Mouse (Mus musculus) stomach, postnatal 0 days (tissue): ENCODE measurements around the gene Tecta. TPM values are rescaled to one million over a fixed set of nuclear protein-coding genes. Genes with fewer than 3 reads are reported as not detected.

Source experiments
- ATAC-seq: fragments of 200-750 bp; cut with Nextera tagmentation; 2 replicates; pipeline ENCODE4 v1.8.0; 2017; ENCODE audit not compliant: low FRiP score, low TSS enrichment
- DNase-seq: peaks from one replicate; pipeline ENCODE4 v3.0.0-alpha.2; 2016; ENCODE audit warnings: low spot score
- H3K27ac ChIP-seq: fragments of 300-500 bp; sonication (generic); replicated peaks from 2 replicates; pipeline ENCODE4 v1.5.1; 2014; ENCODE audit warnings: mild to moderate bottlenecking, control low read depth
- H3K27me3 ChIP-seq: fragments of 300-500 bp; sonication (generic); 2 replicates; pipeline ENCODE4 v1.6.1; 2014; ENCODE audit warnings: low read length; ENCODE audit not compliant: control insufficient read depth, insufficient read depth
- H3K36me3 ChIP-seq: fragments of 300-500 bp; sonication (generic); 2 replicates; pipeline ENCODE4 v1.6.1; 2014; ENCODE audit warnings: low read length, mixed read lengths; ENCODE audit not compliant: control insufficient read depth, insufficient read depth
- H3K4me1 ChIP-seq: fragments of 300-500 bp; sonication (generic); replicated peaks from 2 replicates; pipeline ENCODE4 v1.6.1; 2014; ENCODE audit warnings: antibody characterized with exemption; ENCODE audit not compliant: control insufficient read depth, insufficient read depth
- H3K4me2 ChIP-seq: fragments of 300-500 bp; sonication (generic); replicated peaks from 2 replicates; pipeline ENCODE4 v1.6.1; 2014; ENCODE audit warnings: low read depth, mild to moderate bottlenecking, control low read depth, moderate library complexity
- H3K4me3 ChIP-seq: fragments of 300-500 bp; sonication (generic); 2 replicates; pipeline ENCODE4 v1.5.1; 2014; ENCODE audit warnings: low read depth, low read length, control low read depth
- H3K9ac ChIP-seq: fragments of 300-500 bp; sonication (generic); 2 replicates; pipeline ENCODE4 v1.6.1; 2014; ENCODE audit warnings: mild to moderate bottlenecking, low read length, control low read depth, mixed read lengths
- H3K9me3 ChIP-seq: fragments of 300-500 bp; sonication (generic); 2 replicates; pipeline ENCODE4 v1.6.1; 2016; ENCODE audit warnings: low read length; ENCODE audit not compliant: control insufficient read depth
- CTCF ChIP-seq: IDR thresholded peaks from 2 replicates; pipeline ENCODE4 v1.5.1; 2016; ENCODE audit warnings: antibody characterized with exemption, low read depth, mild to moderate bottlenecking, moderate library complexity
- EP300 ChIP-seq: optimal IDR thresholded peaks from 2 replicates; pipeline ENCODE3; 2016; ENCODE audit warnings: antibody characterized with exemption
- WGBS: fragments of 180-500 bp; shearing (Covaris S2); extraction: QIAGEN DNeasy Blood & Tissue Kit; methylation state at CpG from one replicate; pipeline ENCODE4 v1.1.7; 2014; 5-methylcytosine and 5-hydroxymethylcytosine counted together
- polyA plus RNA-seq: library from polyadenylated mRNA; unstranded; fragments of >200 nt; fragmentation: Nextera tagmentation; extraction: Ambion mirVana; gene quantifications from 2 replicates; pipeline ENCODE4 v1.2.1, GENCODE M21; 2015

Tecta gene
- polyA plus RNA-seq, 1 experiment from 2014 or later = 0.05 TPM

DNA sequence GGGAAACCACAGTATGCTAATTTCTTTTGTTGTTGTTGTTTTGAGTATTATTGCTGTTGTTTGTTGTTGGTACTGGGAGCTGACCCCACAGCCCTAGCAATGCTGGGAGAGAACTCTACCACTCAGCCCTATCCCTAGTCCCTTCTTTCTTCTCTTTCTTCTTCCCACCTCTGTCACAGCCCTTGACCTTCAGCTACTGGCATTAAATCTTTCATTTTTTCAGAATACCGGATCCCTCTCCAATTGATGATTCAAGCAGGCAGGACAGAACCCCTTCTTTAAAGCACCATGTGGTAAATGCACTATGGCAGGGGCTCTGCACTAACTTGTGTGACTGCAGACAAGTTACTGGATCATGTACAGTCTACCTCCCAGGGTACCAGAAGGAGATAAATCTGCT is 63.2 kb downstream of the Tecta start:
- ATAC-seq (no peak), DNase-seq (no peak)
- no peaks in the 10 kb centered on the region for H3K4me1 ChIP-seq
- no peak overlapping the region for H3K9ac ChIP-seq
- no peaks in the 10 kb centered on the region for H3K27me3 ChIP-seq
- TF ChIP-seq CTCF (no peak), EP300 (no peak)
- WGBS = 84% methylated on average over 1 of the region's 1 CpGs
- no peaks in the 10 kb centered on the region for H3K9me3 ChIP-seq
- H3K36me3 ChIP-seq = no peaks in the 10 kb centered on the region
- H3K27ac ChIP-seq = no peak overlapping the region
- no peak overlapping the region for H3K4me3 ChIP-seq
- no peak overlapping the region for H3K4me2 ChIP-seq

DNA sequence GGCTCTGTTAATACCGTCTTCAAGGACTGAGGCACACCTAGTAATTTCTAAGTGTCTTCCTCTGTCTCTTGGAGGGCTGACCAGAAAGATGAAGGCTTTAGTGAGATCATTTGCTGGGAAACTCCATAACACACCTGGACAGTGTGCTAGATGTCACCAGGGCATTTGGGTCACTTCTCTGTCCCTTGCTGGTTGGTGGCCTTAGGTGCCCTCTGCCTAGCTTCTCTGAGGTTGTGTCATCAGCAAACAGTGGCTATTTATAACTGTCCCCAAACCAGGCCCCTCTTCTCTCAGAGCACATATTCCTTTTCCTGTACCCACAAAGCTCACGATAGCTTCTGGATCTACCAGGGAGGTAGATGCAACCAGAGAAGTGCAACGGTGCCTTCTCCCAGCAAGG is 64.8 kb downstream of the Tecta start:
- DNase-seq = no peak
- 73% methylated on average over 3 of the region's 3 CpGs for whole genome bisulfite sequencing
- no peak for ATAC-seq
- Histone ChIP-seq H3K4me1 (no peaks in the 10 kb centered on the region), H3K36me3 (no peaks in the 10 kb centered on the region), H3K9ac (no peak overlapping the region), H3K9me3 (no peaks in the 10 kb centered on the region), H3K4me2 (no peak overlapping the region), H3K27me3 (no peaks in the 10 kb centered on the region), H3K4me3 (no peak overlapping the region), H3K27ac (no peak overlapping the region)
- TF ChIP-seq EP300 (no peak), CTCF (no peak)

GRCm38 (mm10) chr9:42332692-42333091 is 67.0 kb downstream of the Tecta start:
- Histone ChIP-seq H3K4me1 (no peaks in the 10 kb centered on the region), H3K27ac (no peak overlapping the region), H3K27me3 (no peaks in the 10 kb centered on the region), H3K9ac (no peak overlapping the region), H3K36me3 (no peaks in the 10 kb centered on the region), H3K4me3 (no peak overlapping the region), H3K4me2 (no peak overlapping the region), H3K9me3 (no peaks in the 10 kb centered on the region)
- ATAC-seq (no peak), DNase-seq (no peak)
- WGBS = 61% methylated on average over 12 of the region's 12 CpGs
- TF ChIP-seq EP300 (no peak), CTCF (no peak)

- 91% methylated on average over 7 of the region's 7 CpGs for WGBS
- H3K9ac ChIP-seq = no peak overlapping the region
- ATAC-seq (no peak), DNase-seq (no peak)
- H3K4me2 ChIP-seq = no peak overlapping the region
- TF ChIP-seq CTCF (no peak), EP300 (no peak)
- no peaks in the 10 kb centered on the region for H3K4me1 ChIP-seq
- H3K36me3 ChIP-seq = no peaks in the 10 kb centered on the region
- no peak overlapping the region for H3K4me3 ChIP-seq
- no peaks in the 10 kb centered on the region for H3K9me3 ChIP-seq
- H3K27ac ChIP-seq = no peak overlapping the region
- H3K27me3 ChIP-seq = no peaks in the 10 kb centered on the region
Measured at GRCm38 (mm10) chr9:42331341-42331740, 68.4 kb downstream of the Tecta start.

DNA sequence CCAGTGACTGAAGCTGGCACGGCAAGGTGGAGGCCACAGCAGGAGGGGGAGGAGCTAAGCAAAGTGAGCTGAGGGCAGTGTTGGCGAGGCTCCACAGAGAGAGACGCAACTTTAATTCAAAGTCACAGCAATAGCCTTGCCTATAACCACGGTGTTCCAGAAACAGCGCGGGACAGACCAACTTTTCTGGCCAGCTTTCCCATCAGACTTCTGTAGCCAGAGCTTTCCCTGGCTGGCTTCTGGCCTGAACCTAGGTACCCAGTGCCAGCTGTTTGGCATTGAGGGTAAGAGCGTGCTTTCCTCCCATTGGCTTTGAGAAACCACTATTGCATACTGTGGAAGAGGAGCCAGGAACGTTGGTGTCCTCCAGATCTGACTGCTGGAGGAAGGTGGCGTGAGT is 70.0 kb downstream of the Tecta start:
- Histone ChIP-seq H3K4me3 (no peak overlapping the region), H3K9ac (no peak overlapping the region), H3K4me1 (no peaks in the 10 kb centered on the region), H3K36me3 (no peaks in the 10 kb centered on the region), H3K27ac (no peak overlapping the region), H3K9me3 (no peaks in the 10 kb centered on the region), H3K27me3 (no peaks in the 10 kb centered on the region), H3K4me2 (no peak overlapping the region)
- no peak for ATAC-seq
- TF ChIP-seq EP300 = no peak
- no peak for TF ChIP-seq CTCF
- DNase-seq = no peak
- WGBS = 65% methylated on average over 9 of the region's 9 CpGs

GRCm38 (mm10) chr9:42326688-42327440 is 72.9 kb downstream of the Tecta start:
- DNase-seq = no peak
- 26% methylated on average over 11 of the region's 11 CpGs for WGBS
- Histone ChIP-seq H3K27me3 (no peaks in the 10 kb centered on the region), H3K4me1 (no peaks in the 10 kb centered on the region), H3K9ac (no peak overlapping the region), H3K4me2 (no peak overlapping the region), H3K4me3 (no peak overlapping the region), H3K27ac (no peak overlapping the region), H3K36me3 (no peaks in the 10 kb centered on the region), H3K9me3 (no peaks in the 10 kb centered on the region)
- no peak for ATAC-seq
- peak; percentile 78 for TF ChIP-seq CTCF
- TF ChIP-seq EP300 = no peak
